Mouse (Mus musculus) intestine, embryonic 16.5 days (tissue): ENCODE results near the gene Tbc1d10b. TPM values are rescaled to one million over a fixed set of nuclear protein-coding genes. Genes with fewer than 3 reads are reported as not detected.

Source experiments
- polyA plus RNA-seq: library from polyadenylated mRNA; unstranded; fragments of >200 nt; fragmentation: Nextera tagmentation; extraction: Ambion mirVana; gene quantifications from 2 replicates; pipeline ENCODE4 v1.2.1, GENCODE M21; 2015

Tbc1d10b gene
- polyA plus RNA-seq, 1 experiment from 2014 or later: 15.5 TPM

Other genes with a start within 250 kb of the Tbc1d10b start
- gene Cdipt, start 232.6 kb downstream of the Tbc1d10b start, polyA plus RNA-seq: 167 TPM in 2 replicates
- gene Cdiptos, start 232.4 kb downstream of the Tbc1d10b start, polyA plus RNA-seq: 1.3 and 1.6 TPM in 2 replicates
- gene Mvp, start 193.8 kb downstream of the Tbc1d10b start, polyA plus RNA-seq: 73.7 and 84.9 TPM in 2 replicates
- gene Pagr1b, start 192.0 kb downstream of the Tbc1d10b start, polyA plus RNA-seq: 0.78 and 2.5 TPM in 2 replicates
- gene Pagr1a, start 191.1 kb downstream of the Tbc1d10b start, polyA plus RNA-seq: 69.8 and 82.7 TPM in 2 replicates
- gene Gm42742, start 187.4 kb downstream of the Tbc1d10b start, polyA plus RNA-seq: 21.9 and 23.5 TPM in 2 replicates
- 2.9 and 3.8 TPM in 2 replicates for gene Prrt2, start 187.3 kb downstream of the Tbc1d10b start, polyA plus RNA-seq
- 35.7 and 42.1 TPM in 2 replicates for gene Maz, start 181.4 kb downstream of the Tbc1d10b start, polyA plus RNA-seq
- gene Kif22, start 166.0 kb downstream of the Tbc1d10b start, polyA plus RNA-seq: 87.5 and 100 TPM in 2 replicates
- gene Zg16, start 121.1 kb downstream of the Tbc1d10b start, polyA plus RNA-seq: 37.2 and 69.9 TPM in 2 replicates
- 7.4 and 7.7 TPM in 2 replicates for gene AI467606, start 117.1 kb downstream of the Tbc1d10b start, polyA plus RNA-seq
- 4.9 and 6.8 TPM in 2 replicates for gene Qprt, start 86.2 kb downstream of the Tbc1d10b start, polyA plus RNA-seq
- 0.26 and 0.42 TPM in 2 replicates for gene Spn, start 70.6 kb downstream of the Tbc1d10b start, polyA plus RNA-seq
- 42.2 and 43.3 TPM in 2 replicates for gene Cd2bp2, start 12.4 kb downstream of the Tbc1d10b start, polyA plus RNA-seq
- 20.3 and 21.0 TPM in 2 replicates for gene Mylpf, start 422 bp upstream of the Tbc1d10b start, polyA plus RNA-seq
- gene Zfp553, start 24.6 kb upstream of the Tbc1d10b start, polyA plus RNA-seq: 21.6 and 23.6 TPM in 2 replicates
- gene Sept1, start 24.7 kb upstream of the Tbc1d10b start, polyA plus RNA-seq: 15.4 and 16.3 TPM in 2 replicates
- gene Zfp771, start 35.8 kb upstream of the Tbc1d10b start, polyA plus RNA-seq: 34.2 and 37.8 TPM in 2 replicates
- 176 and 195 TPM in 2 replicates for gene Dctpp1, start 52.2 kb upstream of the Tbc1d10b start, polyA plus RNA-seq
- 187 and 224 TPM in 2 replicates for gene Sephs2, start 65.6 kb upstream of the Tbc1d10b start, polyA plus RNA-seq
- 2.4 and 2.8 TPM in 2 replicates for gene Itgal, start 87.8 kb upstream of the Tbc1d10b start, polyA plus RNA-seq
- 21.9 and 23.4 TPM in 2 replicates for gene Zfp768, start 137.1 kb upstream of the Tbc1d10b start, polyA plus RNA-seq
- 11.7 and 13.6 TPM in 2 replicates for gene Zfp747, start 167.6 kb upstream of the Tbc1d10b start, polyA plus RNA-seq
- 6.9 and 7.2 TPM in 2 replicates for gene 9130019O22Rik, start 178.7 kb upstream of the Tbc1d10b start, polyA plus RNA-seq
- gene E430018J23Rik, start 185.2 kb upstream of the Tbc1d10b start, polyA plus RNA-seq: 8.2 and 10.2 TPM in 2 replicates
- gene Zfp764, start 198.4 kb upstream of the Tbc1d10b start, polyA plus RNA-seq: 8.5 TPM in 2 replicates
- 20.8 and 23.4 TPM in 2 replicates for gene Zfp688, start 213.6 kb upstream of the Tbc1d10b start, polyA plus RNA-seq
- 4.5 and 5.9 TPM in 2 replicates for gene Zfp689, start 240.7 kb upstream of the Tbc1d10b start, polyA plus RNA-seq